Mouse (Mus musculus) thymus, postnatal 4 days (tissue): ENCODE data around the gene Gpr179.
"Not testable (repeated sequence)": the region's sequence is repeated elsewhere in the genome, so short reads cannot be mapped to it uniquely, and the experiment has no call there.

Experiments
- DNase-seq: peaks from one replicate; pipeline ENCODE4 v3.0.0; 2021

Gpr179 gene

DNA sequence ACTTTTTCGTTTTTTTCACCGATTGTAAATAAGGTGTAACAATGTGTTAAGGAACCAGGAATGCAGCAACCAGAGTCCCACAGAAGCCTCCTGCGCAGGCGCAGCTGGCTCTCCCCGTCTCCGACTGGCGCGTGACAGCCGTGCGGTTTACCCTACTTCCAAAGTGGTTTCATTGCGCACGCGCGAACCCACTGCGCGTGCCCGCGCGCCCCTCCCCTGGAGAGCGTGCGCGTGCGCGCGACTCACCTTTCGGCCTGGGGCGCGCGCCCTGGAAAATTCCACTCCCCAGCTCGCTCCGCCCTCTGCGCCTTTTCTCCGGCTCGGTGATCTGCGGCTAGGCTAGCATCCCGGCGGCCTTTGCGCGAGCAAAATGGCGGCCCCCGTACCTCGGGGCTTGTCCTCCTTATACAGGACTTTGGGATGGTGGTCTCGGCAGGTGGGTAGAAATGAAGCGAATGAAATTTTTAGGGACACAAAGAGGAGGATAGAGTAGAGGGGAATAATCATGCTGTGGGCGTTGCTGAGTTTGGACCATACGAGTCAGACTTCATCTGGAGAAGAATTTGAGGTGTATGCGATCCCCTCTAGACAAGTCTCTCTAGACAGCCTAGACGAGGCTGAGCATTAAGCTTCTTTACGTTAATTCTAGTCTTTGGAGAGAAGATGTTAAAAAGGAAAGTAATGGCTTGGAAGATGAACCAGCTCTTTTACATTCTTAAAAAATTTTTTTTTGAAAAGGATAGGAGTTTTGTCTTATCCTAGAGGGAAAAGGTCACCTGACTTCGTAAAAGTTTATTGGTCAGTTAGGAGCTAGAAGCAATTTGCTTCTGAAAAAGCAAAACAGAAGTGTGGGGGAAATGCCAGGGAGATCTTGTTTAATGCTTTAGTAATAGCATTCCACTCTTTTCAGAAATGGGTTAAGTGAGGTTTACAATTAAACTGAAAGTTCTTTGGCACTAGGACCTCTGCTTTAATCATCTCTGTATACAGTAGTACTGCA is 36.1 kb downstream of the Gpr179 start, which contains the start of gene Mrpl45:
Mrpl45 (plus strand) TSS at position 213 of the 1,000 bp plus-strand sequence.
- peak; percentile 99 for DNase-seq

DNA sequence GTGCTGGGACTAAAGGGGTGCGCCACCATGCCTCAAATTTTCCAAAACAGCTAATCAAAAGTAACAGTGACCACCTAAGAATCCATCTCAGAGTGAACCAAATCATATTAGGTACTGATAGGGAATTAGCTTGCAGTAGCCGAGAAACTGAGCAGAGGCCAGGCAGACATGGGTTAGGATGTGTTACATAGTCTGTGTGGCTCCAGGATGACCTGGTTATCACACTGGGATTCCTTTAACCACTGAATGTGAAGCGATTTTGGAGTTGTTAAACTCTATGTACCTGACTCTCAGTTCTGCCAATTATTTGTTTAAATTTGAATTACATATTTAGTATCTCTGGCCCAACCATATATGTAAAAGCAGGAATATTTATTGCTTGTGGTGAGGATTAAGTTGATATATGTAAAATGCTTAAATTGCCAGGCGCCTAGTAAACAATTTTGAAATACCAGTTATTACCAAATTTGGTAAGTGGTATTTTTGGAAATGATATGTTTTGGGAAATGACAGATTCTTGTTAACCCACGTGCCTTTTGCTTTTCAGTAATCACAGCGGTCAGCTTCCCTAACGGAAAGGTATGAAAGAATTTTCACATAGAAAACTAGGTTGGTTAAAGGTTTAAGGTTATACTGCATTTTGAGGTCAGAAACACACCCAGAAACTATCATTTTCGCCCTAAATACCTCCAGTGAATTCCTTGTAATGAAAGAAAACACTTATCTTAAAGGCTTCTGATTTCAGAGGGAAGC is 37.0 kb downstream of the Gpr179 start:
- no peak for DNase-seq

DNA sequence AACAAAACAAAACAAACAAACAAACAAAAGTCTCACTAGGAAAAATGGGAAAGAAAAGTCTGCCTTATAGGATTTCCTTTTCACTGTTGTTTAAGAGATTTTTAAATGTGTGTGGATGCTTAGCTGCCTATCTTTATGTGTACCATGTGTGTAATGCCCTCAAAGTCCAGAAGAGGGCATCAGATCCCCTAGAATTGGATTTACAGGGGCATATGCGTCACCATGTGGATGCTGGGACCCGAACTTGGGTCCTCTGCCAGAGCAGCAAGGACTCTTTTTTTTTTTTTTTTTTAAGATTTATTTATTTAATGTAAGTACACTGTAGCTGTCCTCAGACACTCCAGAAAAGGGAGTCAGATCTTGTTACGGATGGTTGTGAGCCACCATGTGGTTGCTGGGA is 37.8 kb downstream of the Gpr179 start:
- DNase-seq = peak; percentile 38

DNA sequence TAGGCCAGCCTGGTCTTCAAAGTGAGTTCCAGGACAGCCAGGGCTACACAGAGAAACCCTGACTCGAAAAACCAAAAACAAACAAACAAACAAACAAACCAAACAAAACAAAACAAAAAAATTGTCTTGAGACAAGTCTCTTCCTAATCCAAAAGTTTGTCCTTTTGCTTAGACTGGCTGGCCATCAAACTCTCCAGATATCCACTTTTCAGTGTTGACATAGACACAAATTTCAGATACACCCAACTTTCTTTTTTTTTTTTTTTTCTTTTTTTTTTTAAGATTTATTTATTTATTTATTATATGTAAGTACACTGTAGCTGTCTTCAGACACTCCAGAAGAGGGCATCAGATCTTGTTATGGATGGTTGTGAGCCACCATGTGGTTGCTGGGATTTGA is 39.0 kb downstream of the Gpr179 start:
- DNase-seq = not testable (repeated sequence)

DNA sequence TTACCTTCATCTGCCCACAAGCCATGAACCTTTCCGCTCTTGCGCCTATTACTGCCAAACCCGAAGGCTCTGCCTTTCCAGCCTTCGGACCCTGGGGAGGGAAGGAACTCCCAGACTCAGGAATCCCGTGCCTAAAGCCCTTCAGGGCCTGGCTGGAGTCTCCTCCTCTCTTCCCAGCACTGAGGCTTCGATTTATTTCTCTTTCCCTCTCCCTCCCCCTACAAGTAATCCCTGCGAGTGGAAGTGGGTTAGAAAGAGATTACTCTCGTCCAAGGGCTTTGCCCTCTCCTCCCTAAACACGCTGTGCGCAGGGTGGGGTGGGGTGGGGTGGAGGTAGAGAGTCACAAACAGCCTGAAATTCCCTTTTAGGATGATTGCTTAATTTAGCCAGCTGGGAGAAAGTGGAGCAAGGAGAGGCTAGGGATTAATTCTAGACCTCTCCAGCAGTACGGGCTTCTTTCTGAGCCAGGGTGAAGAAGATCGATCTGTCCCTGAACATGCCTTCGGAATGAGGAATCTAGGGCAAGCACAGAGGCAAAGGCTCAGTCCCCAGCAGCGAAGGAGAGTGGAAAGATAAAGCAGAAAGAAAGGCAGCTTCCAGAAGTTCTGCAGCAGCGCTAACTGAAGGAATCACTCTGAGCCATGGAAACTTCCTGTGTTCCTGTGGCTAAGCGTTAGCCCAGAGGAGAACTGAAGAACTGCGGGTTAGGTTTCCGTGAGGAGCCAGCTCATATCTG is 40.8 kb downstream of the Gpr179 start:
- DNase-seq = no peak

DNA sequence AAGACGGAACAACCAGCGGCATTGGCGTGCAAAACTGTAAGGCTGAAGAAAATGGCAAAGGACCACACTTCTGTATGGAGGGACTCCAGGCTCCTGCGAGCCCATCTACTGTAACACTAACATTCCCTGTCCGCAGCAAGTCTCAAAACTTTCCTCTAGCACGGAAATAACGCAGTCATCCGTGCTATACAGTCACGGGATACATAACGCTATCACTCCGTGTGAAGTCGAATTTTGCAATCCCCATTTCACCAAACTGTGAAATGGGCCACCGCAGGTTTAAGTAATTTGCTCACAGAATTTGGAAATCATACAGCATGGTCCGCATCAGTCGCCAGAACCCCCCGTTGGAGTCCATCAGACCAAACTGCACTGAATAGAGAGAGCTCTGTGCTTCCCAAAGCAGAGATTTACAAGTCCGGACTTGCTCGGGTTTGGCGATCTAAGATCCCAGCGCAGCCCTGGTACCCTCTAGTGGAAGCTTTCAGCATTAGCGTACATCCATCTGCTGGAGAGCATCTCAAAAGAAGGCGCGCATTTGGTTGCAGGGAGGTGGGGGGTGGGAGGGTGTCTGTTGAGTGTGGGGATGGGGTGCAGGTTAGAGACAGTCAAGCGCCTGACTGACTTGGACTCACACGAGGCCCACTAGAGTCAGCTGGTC is 41.8 kb downstream of the Gpr179 start:
- peak; percentile 69 for DNase-seq

DNA sequence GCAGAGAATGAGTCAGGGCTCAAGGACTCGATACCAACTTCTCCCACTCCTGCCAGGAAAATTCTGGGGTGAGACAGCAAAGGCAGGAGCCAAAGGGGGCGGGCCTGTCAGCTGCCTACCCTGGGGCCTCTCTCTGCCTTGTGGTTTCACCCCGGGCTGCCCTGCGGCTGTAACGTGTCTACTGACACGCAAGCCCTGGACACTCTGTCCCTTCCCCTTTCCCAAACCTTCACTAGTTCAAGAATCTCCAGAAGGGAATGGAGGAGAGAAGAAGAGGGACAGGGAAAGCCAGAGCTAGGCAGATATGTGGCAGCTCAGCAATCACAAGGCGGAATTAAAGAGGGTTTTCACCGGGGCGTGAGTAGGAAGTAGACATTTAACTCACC is 42.4 kb downstream of the Gpr179 start:
- peak; percentile 28 for DNase-seq

DNA sequence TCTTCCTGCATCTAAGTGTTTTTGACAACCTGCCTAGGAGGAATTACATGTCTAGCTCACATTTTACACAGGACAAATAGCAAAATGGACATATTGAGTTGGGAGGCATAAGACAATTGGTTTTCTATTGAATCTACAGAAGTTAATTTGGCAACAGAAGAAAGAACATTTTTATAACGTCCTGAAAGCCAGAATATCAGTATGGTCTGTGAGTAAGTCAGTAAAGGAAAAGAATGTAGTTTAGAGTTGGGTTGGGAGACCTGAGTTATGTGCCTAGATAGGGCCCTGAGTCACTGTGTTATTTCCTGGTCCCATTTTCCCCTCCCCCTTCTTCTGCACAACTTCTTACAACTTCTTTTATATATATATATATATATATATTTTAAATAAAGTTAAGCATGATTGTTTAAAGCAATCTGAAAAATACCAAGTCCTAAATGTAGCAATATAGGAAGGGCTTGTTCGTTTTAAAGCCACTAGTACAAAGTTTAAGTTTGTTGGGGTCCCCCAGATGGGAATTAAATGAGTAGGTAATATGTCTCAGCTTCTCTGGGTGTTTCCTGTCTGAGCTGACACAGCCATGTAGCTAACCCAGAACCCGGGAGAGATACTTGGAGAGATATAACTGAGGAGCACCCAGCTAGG is 42.9 kb downstream of the Gpr179 start:
- no peak for DNase-seq

DNA sequence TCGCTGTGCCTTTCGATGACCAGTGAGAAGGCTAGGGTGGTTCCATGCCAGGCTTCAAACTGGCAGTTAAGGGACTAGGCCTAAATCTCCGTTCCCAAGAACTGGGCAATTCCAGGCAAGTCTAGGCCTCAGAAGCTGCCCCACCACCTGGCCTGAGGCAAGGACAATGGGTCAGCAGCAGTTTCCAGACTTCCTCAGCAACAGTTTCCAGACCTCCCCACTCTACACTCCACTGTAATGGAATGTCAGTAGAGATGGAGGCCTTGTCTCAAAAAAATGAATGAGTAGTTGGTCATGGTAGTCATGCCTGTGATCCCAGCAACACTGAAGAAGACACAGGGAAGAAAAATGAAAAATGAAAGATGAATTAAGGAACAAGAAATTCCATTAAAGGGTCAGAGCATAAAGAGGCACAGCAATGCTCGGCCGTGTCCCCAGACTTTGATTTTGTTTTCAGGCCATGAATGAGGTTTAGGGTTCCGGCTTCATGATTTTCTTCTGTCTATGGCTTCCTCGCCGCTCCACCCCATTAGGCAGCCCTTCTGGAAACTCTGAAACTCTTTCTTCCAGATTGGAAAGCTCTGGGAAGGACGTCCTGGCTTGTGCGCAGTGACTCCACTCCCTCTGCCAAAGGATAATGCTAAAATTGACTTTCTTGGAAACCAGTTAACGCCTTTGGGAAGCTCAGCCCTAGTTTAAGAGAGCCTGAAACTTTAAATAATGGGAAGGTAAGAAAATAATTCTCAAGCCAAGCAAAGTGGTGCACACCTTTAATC is 44.4 kb downstream of the Gpr179 start:
- no peak for DNase-seq

DNA sequence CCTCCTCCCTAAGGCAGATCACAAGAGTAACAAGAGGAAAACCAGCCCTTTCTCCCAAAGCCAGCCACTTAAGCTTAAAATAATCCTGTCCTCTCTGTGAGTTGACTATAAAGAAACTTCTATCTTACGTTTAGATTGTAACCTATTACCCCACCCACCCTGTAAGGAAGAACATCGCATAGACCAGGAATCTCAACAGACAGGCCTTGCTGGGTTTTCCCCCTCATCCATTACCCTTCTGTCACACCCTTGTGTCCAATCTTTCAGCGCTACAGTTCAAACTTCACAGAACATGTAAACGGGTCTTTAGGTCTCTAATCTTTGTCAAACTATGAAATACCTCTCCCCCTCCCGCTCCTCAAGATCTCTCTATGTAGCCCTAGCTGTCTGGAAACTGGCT is 47.2 kb downstream of the Gpr179 start:
- DNase-seq = no peak

DNA sequence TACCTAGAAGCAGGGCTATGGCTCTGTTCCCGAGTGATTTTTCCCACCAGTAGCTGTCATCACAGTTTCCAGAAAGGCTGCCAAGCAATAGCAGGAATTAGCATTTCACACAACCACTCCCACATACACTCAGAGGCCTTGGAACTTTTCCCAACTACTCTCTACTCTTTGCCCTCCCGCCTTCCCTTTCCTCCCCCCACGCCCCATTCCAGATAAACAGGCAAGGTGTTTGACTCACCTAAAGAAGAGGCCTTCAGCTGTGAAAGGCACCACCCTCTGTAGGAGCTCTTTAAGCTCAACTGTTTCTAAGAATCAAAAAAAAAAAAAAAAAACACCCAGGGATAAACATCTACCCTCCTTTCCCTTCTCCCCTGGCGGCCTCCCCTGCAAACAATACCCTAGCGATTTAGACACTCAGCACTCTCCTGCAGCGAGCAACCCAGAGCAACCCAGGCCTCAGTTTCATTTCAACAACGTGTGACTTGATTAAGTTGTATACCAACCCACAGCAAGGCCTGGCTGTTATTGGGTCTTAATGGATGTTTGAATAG is 49.6 kb downstream of the Gpr179 start:
- no peak for DNase-seq

DNA sequence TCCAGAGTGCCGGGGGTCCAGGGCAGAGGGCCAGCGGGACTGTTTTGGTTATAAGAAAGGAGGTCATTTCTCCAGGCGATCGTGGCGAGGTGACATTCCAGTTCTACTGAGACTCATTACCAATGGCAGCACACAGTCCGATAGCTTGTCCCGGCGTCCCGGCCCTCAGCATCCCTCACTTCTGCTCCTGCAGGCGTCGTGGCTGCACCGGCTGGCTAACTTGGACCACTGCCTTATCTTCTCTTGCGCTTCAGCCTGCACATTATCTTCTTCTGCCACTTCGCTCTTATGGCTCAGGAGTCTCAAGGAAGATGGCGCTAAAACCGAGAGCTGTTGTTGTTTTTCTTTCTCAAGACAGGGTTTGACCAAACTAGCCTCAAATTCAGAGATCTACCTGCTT is 50.5 kb downstream of the Gpr179 start:
- DNase-seq = no peak

DNA sequence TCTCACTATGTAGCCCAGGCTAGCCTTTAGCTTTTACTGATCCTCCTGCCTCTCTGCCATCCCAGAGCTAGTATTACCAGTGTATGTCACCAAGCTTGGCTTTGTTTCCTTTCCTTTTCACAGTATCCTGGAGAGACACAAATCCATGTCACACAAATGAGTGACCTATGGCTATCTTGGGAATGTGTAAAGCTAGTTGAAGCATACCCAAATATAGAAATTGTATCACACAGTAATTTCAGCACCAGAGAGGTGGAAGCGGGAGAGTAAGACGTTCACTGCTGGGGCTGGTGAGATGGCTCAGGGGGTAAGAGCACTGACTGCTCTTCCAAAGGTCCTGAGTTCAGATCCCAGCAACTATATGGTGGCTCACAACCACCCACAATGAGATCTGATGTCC is 51.9 kb downstream of the Gpr179 start:
- DNase-seq = no peak

DNA sequence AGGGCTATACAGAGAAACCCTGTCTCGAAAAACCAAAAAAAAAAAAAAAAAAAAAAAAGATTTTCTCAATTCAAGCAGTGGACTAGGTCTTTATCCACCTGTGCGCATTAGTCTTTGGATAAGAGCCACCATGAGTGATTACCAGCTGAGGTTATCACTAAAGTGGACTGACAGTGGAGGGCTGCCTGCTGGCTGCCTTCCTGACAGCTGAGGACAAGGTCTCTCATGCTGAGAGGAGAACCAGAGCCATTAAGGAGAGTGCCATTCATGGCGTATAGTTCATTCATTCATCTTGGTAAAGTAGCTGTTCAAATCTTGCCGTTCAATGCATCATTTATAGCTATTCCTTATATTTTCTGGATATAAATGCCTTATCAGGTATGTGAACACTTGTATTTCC is 55.3 kb downstream of the Gpr179 start:
- DNase-seq = no peak

DNA sequence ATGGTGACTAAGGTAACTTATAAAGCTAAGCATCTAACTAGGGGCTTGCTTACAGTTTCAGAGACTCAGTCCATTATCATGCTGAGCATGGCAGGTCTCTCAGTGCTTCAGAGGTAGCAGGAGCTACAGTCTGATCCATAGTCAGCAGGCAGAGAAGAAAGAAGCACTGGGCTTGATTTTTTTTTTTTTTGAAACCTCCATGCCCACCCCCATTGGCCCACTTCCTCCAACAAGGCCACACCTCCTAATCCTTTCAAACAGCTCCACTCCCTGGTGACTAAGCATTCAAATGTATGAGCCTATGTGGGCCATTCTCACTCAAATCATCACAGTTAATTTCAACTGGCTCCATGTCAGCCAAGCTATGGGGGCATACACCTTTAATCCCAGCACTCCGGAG is 59.1 kb downstream of the Gpr179 start:
- DNase-seq = no peak

DNA sequence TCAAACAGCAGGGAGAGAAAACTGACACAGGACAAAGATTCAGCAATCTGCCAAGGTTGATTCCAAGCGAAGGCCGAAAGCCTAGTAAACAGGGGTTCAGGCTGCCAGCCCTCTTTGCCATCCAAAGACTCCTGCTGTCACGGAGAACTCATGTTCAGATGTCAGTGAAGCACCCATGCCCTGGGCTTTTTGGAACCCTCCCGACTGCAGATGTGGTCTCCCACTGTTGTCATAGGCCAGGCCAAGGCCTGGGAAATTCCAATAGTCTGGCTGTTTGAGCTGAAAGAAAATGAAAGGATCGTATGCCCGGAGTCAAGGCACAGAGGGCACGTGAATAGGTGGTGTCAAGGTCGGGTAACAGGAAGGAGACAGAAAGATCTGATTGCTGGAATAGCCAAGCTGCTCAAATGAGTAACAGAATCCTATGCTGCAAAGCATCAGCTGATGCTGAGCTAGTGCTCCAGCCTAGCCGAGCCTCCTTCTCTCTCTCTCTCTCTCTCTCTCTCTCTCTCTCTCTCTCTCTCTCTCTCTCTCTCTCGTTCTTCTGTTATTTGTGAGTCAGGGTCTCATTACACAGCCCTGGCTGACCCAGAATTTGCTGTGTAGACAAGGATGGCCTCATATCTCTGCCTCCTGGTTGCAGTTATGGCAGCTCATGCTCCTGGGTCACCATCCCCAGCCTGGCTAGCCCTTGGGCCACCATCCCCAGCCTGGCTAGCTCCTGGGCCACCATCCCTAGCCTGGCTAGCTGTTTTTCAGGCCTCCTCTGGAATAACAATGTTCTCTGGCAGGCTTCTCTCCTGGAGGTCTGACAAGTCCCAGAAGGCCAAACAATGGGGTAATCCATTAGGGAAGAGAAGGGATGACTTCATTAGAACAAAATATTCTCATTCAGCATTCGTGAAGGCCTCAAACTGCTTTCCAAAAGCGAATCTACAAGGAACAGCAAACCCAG is 62.3 kb downstream of the Gpr179 start:
- DNase-seq = no peak

DNA sequence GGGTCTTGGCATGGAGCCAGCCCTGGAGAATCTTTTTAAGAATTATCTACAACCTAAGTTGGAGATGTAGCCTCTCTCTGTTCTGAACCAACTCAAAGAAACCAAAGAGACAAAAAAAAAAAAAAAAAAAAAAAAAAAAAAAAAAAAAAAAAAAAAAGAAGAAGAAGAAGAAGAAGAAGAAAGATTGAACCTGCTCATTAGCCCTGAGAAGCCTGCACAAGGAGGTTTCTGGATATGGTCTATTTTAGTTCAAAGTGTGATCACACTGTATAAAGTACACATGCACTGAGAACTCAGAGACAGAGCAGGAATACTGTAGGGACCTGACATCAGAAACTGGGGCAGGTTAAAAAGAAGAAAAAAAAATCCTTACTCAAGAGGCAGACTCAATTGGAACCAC is 64.2 kb downstream of the Gpr179 start:
- no peak for DNase-seq

DNA sequence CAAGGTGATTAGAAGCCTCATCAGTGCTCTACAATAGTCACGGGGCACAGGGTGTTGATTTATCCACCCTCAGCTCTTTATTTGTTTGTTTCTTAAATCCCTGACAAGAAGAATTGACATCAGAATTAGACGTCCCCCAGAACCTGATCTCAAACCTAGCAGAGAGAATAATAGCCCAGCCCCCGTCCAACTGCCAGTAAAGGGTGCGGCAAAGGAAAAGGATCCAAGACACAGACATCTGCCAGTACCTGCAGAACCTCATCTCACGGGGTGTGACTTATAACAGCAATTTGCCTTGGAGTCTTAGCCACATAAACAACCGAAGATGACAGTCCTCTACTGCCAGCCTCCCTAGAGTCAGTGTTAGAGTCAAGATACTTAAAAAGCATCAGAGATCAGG is 64.9 kb downstream of the Gpr179 start:
- DNase-seq = no peak

DNA sequence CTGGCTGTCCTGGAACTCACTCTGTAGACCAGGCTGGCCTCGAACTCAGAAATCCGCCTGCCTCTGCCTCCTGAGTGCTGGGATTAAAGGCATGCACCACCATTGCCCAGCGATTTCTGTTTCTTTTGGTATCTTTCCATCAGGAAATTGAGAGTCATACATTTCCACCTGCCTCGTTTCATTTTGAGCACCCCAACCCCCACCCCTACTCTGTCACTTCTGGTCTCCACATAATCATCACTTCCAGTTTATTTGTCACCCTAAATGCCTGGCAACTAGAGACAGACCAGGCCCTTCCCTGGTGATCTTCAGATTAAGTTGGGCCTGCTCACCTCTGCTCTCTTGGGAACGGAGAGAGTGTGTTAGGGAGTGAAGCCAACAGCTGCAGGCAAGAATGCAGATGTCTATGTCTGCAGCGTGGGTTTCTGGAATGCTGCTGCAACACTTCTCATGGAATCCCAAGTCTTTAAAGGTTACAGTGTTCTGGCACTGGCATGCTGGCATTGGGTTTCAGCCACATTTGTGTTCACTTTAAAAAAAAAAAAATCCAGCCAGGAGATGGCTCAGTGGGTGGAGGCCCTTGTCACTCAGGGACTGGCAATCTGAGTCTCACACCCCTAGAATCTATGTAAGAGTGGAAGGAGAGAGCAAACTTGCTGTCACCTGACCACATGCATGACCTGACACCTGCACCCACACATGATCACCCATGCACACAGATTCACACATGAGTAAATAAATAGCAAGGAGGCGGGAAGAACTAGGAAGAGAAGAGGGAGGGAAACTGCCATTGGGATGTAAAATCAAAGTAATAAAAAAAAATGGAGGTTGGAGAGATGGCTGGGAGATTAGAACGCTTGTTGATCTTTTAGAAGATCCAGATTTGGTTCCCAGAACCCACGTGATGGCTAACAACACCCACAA is 65.8 kb downstream of the Gpr179 start:
- no peak for DNase-seq
